Mouse (Mus musculus) heart, adult 2 months (tissue): ENCODE measurements around the gene Ptpn9.

Experiments
- CTCF ChIP-seq: fragments of 200-600 bp; IDR thresholded peaks from 2 replicates; pipeline ENCODE4 v1.8.1; 2022; ENCODE audit warnings: antibody characterized with exemption, mild to moderate bottlenecking, moderate library complexity
- EP300 ChIP-seq: fragments of 200-500 bp; IDR thresholded peaks from 2 replicates; pipeline ENCODE4 v1.6.1; 2011; ENCODE audit warnings: low read depth, low read length, control low read depth; ENCODE audit not compliant: insufficient read depth

GRCm38 (mm10) chr9:56953562-56953961, 41.2 kb upstream of the Ptpn9 start:
- TF ChIP-seq CTCF (peak; percentile 32), EP300 (no peak)
